Mouse (Mus musculus): Measurements from ENCODE around the gene Slc23a4. TPM values are rescaled to one million over a fixed set of nuclear protein-coding genes. Genes with fewer than 3 reads are reported as not detected.
A peak's percentile ranks its signal among the peaks of the same experiment; 100 is the strongest.

The Slc23a4 gene
- polyA plus RNA-seq, 1 experiment from 2014 or later: 0.52 TPM

DNA sequence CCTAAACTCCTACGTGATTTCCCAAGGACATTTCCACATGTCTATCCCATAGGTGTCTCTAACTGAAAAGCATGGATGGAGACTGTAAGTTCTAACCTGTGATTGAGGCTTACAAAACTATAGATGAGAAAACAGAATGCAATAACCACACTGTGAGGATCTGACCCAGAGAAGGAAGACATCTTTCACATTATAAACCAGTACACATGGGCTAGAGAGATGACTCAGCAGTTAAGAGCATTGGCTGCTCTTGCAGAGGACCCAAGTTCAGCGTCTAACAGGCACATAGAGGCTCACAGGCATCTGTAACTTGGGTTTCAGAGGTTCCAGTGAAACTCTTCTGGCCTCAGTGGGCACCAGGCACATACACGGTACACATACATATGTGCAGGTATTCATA is 73.7 kb downstream of the Slc23a4 start:
- no peaks in the 10 kb centered on the region for H3K27me3 ChIP-seq (ENCODE audit: control insufficient read depth, insufficient read depth, low read length)
- no peaks in the 10 kb centered on the region for H3K36me3 ChIP-seq (ENCODE audit: control insufficient read depth, insufficient read depth, low read length)
- H3K9ac ChIP-seq (ENCODE audit: low read length): no peak overlapping the region
- peaks cover 10% of the 10 kb centered on the region; the same call in 1 of the 2 replicates for H3K4me1 ChIP-seq (ENCODE audit: control insufficient read depth, insufficient read depth, low read length)
- WGBS: 83% methylated on average over 3 of the region's 3 CpGs
- no peak overlapping the region for H3K27ac ChIP-seq (replicated peaks; ENCODE audit: low read depth, low read length)
- no peak overlapping the region for H3K4me2 ChIP-seq (ENCODE audit: low read depth, severe bottlenecking)
- ATAC-seq (ENCODE audit: insufficient number of reproducible peaks, low FRiP score, low TSS enrichment, low read depth) (no peak), DNase-seq (ENCODE audit: low spot score) (no peak)
- H3K4me3 ChIP-seq (ENCODE audit: low read depth, low read length): no peak overlapping the region
- H3K9me3 ChIP-seq (ENCODE audit: control insufficient read depth, low read length): no peaks in the 10 kb centered on the region

DNA sequence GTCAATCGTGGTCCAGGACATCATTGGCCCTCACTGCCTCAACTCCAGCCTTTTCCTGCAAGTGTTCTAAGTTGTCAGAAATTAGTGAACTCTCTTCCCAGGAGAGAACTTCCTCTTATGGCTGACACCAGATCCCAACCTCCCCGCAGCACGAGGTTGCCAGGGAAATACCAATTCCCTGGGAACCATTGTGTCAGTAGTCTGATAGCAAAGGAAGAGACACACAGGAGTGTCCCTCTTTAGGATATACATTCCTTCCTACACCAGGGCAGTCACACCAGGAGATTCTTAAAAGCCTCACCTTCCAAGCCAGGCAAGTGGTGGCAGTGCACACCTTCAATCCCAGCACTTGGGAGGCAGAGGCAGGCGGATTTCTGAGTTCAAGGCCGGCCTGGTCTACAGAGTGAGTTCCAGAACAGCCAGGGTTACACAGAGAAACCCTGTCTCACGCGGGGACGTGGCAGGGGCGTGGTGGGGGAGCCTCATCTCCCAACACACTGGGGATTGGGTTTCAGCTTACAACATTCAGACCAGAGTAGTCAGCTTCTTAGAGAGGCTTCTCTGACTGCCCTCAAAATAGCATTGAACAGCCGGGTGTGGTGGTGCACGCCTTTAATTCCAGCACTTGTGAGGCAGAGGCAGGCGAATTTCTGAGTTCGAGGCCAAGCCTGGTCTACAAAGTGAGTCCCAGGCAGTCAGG is 74.7 kb downstream of the Slc23a4 start:
- ATAC-seq (ENCODE audit: insufficient number of reproducible peaks, low FRiP score, low TSS enrichment, low read depth) (no peak), DNase-seq (ENCODE audit: low spot score) (no peak)
- Histone ChIP-seq H3K9me3 (ENCODE audit: control insufficient read depth, low read length) (no peaks in the 10 kb centered on the region), H3K9ac (ENCODE audit: low read length) (no peak overlapping the region), H3K27ac (replicated peaks; ENCODE audit: low read depth, low read length) (no peak overlapping the region), H3K36me3 (ENCODE audit: control insufficient read depth, insufficient read depth, low read length) (no peaks in the 10 kb centered on the region), H3K4me2 (ENCODE audit: low read depth, severe bottlenecking) (no peak overlapping the region), H3K4me1 (ENCODE audit: control insufficient read depth, insufficient read depth, low read length) (peaks cover 10% of the 10 kb centered on the region; the same call in 1 of the 2 replicates), H3K27me3 (ENCODE audit: control insufficient read depth, insufficient read depth, low read length) (no peaks in the 10 kb centered on the region), H3K4me3 (ENCODE audit: low read depth, low read length) (no peak overlapping the region)
- 83% methylated on average over 13 of the region's 13 CpGs for WGBS

DNA sequence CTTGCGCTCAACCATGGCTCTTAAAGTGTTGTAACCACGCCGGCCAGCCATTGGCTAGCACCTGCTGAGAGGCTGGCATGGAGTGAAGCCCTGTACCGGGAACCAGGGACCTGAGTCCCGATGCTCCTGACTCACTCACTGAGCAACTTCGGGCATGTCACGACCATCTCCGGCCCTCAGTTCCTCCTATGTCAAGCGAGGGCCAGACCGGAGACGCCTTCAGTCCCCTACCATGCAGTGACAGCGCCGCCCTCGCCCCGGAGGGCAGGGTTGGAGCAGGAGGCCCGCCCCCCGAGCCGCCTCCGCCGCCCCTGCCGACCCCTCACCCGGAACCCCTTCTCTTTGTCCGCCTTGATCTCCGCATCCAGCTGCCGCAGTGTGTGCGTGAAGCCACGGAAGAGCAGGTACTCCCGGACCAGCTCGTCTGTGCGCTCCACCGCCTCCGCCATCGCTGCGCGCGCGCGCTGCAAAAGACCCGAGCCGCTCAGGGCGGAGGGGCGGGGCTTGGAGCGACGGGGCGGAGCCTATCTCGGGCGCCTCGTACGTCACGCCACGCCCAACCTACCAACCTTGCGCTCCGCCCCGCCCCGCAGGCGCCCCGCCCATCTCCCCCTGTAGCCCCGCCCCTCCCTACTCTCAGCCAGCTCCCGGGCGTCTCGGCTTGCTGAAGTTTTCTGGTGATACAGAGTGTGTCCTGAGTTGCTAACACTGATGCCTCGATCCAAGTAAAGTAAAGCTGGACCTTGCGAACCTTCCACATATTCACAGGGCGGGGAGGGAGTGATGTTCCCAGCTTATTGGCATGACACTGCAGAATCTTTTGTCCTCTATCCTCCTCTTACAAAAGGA is 77.6 kb downstream of the Slc23a4 start, which contains the start of gene Wdr91:
Gene Wdr91, minus strand, starts transcription at position 506 of the 849 bp plus-strand sequence.
- H3K4me2 ChIP-seq (ENCODE audit: low read depth, severe bottlenecking): peak within 1 kb of the TSS; percentile 64
- peak within 1 kb of the TSS; percentile 66 for H3K4me3 ChIP-seq (ENCODE audit: low read depth, low read length)
- peak; percentile 98 for DNase-seq (ENCODE audit: low spot score)
- WGBS: under 1% methylated on average over 64 of the region's 64 CpGs
- H3K4me1 ChIP-seq (ENCODE audit: control insufficient read depth, insufficient read depth, low read length): peaks cover 6% of the 10 kb centered on the region; the same call in 1 of the 2 replicates
- H3K9ac ChIP-seq (ENCODE audit: low read length): peak within 1 kb of the TSS; percentile 69
- peak within 1 kb of the TSS; percentile 60; the same call in 1 of the 2 replicates for H3K27ac ChIP-seq (replicated peaks; ENCODE audit: low read depth, low read length)
- H3K9me3 ChIP-seq (ENCODE audit: control insufficient read depth, low read length): no peaks in the 10 kb centered on the region
- no peaks in the 10 kb centered on the region for H3K27me3 ChIP-seq (ENCODE audit: control insufficient read depth, insufficient read depth, low read length)
- peak; percentile 91 for ATAC-seq (ENCODE audit: insufficient number of reproducible peaks, low FRiP score, low TSS enrichment, low read depth)
- no peaks in the 10 kb centered on the region for H3K36me3 ChIP-seq (ENCODE audit: control insufficient read depth, insufficient read depth, low read length)

DNA sequence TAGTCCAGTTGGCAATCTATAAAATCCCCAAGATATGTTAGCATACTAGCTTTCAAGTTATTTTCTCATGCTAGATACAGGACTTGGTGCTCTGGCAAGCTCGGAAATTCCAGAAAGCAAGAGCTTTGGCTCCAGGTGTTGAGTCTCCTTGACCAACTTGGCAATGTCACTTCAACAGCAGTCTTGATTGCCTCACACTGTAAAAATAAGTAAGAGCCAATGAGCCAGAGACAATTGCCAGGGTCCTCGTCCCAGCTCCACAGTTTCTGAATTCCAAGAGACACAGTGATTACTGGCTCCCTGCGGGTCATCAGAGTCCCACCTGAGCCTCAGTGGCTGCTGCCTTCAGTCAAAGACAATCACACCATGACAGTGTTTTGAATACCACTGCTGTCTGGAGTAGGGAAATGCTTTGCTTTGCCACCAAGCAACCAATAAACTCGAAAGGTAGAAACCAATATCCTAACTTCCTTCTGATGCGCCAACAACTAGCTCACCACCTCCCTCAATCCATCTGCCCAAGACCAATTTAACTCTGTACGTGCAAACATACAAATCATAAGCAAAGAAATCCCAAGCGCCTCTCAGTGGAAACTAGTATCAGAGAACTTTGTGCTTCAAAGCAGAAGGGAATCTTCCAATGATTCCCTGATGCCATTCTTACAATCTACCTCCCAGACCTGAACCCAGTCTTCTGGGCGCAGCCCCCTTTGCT is 78.4 kb downstream of the Slc23a4 start:
- H3K27ac ChIP-seq (replicated peaks; ENCODE audit: low read depth, low read length): no peak overlapping the region
- peak overlapping the region; percentile 66 for H3K4me3 ChIP-seq (ENCODE audit: low read depth, low read length)
- H3K27me3 ChIP-seq (ENCODE audit: control insufficient read depth, insufficient read depth, low read length): no peaks in the 10 kb centered on the region
- no peaks in the 10 kb centered on the region; the same call in 1 of the 2 replicates for H3K36me3 ChIP-seq (ENCODE audit: control insufficient read depth, insufficient read depth, low read length)
- no peak for ATAC-seq (ENCODE audit: insufficient number of reproducible peaks, low FRiP score, low TSS enrichment, low read depth)
- H3K4me1 ChIP-seq (ENCODE audit: control insufficient read depth, insufficient read depth, low read length): peaks cover 6% of the 10 kb centered on the region; the same call in 1 of the 2 replicates
- H3K9ac ChIP-seq (ENCODE audit: low read length): peak overlapping the region; percentile 69
- DNase-seq (ENCODE audit: low spot score): no peak
- 51% methylated on average over 8 of the region's 8 CpGs for WGBS
- H3K4me2 ChIP-seq (ENCODE audit: low read depth, severe bottlenecking): peak overlapping the region; percentile 64
- H3K9me3 ChIP-seq (ENCODE audit: control insufficient read depth, low read length): no peaks in the 10 kb centered on the region

DNA sequence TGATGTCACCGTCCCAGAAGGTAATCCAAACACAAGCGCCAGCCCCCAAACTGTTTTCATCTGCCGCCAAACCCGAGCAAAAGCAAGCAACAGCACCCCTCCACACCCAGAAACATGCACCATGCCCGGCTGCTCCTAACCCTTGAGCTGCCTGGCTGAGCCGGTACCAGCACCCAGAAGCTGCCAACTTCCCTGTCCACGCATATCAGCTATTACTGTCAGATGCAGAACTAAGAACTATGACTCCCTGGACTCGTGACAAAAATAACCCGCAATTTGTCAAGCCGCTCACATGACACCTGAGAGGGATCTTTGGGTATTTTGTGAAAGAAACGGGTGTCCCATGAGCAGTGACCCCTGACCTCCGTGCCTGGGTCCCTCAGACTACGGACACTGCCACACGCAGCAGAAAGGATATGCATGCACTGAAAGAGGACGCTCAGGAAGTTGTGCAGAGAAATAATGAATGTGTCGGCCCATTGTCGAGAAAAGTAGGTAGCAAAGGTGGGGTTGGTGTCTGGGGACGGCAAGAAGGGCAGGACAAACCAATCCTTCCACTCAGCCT is 80.4 kb downstream of the Slc23a4 start:
- WGBS: 90% methylated on average over 18 of the region's 18 CpGs
- Histone ChIP-seq H3K9me3 (ENCODE audit: control insufficient read depth, low read length) (no peaks in the 10 kb centered on the region), H3K27ac (replicated peaks; ENCODE audit: low read depth, low read length) (no peak overlapping the region), H3K4me2 (ENCODE audit: low read depth, severe bottlenecking) (no peak overlapping the region), H3K4me3 (ENCODE audit: low read depth, low read length) (no peak overlapping the region), H3K27me3 (ENCODE audit: control insufficient read depth, insufficient read depth, low read length) (no peaks in the 10 kb centered on the region), H3K36me3 (ENCODE audit: control insufficient read depth, insufficient read depth, low read length) (no peaks in the 10 kb centered on the region; the same call in 1 of the 2 replicates), H3K9ac (ENCODE audit: low read length) (no peak overlapping the region), H3K4me1 (ENCODE audit: control insufficient read depth, insufficient read depth, low read length) (peaks cover 6% of the 10 kb centered on the region; the same call in 1 of the 2 replicates)
- no peak for ATAC-seq (ENCODE audit: insufficient number of reproducible peaks, low FRiP score, low TSS enrichment, low read depth)
- DNase-seq (ENCODE audit: low spot score): no peak

DNA sequence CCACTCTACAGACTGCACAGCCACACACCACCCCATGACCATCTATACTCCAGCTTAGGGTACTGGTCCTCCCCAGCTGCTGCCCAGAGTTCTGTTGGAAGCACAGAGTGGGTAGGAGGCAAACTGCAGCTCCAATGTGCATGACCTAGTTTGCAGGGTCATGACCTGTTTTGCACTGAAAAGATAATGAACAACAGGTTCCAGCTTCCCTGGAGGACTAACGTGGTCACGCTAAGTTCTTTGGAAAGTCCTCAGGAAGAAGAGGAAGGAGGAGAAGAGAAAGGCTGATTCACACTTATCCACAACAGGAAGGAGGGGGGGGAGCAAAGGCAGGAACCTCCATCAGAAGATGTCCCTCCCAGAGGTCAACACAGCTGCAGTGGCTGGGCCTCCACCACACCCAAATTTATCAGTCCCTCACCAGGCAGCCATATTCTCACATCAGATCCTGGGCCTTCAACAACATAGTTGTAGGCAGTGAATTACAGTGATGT is 81.0 kb downstream of the Slc23a4 start:
- DNase-seq (ENCODE audit: low spot score): no peak
- Histone ChIP-seq H3K9ac (ENCODE audit: low read length) (no peak overlapping the region), H3K9me3 (ENCODE audit: control insufficient read depth, low read length) (no peaks in the 10 kb centered on the region), H3K27me3 (ENCODE audit: control insufficient read depth, insufficient read depth, low read length) (no peaks in the 10 kb centered on the region), H3K4me3 (ENCODE audit: low read depth, low read length) (no peak overlapping the region), H3K36me3 (ENCODE audit: control insufficient read depth, insufficient read depth, low read length) (no peaks in the 10 kb centered on the region; the same call in 1 of the 2 replicates), H3K4me1 (ENCODE audit: control insufficient read depth, insufficient read depth, low read length) (peaks cover 6% of the 10 kb centered on the region; the same call in 1 of the 2 replicates), H3K4me2 (ENCODE audit: low read depth, severe bottlenecking) (no peak overlapping the region), H3K27ac (replicated peaks; ENCODE audit: low read depth, low read length) (no peak overlapping the region)
- no peak for ATAC-seq (ENCODE audit: insufficient number of reproducible peaks, low FRiP score, low TSS enrichment, low read depth)
- 43% methylated on average over 2 of the region's 2 CpGs for WGBS

DNA sequence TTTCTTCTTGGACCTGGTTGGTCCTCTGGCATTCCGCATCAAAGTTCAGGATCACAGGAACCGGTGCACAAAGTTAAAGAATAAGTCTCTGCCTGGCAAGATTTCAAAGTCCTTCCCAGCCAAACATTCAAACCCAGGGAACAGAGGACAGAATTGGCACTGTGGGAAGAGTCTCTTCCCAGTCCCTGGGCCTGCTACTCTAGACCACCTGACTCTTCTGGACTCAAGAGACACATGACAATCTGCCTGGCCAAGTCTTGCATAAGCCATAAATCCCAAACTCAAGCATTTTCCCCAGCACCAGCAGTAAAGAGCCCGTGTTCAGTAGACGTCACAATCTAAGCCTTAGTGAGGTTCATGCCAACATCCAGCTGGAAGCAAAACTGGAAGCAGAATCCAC is 81.5 kb downstream of the Slc23a4 start:
- WGBS: 93% methylated on average over 4 of the region's 4 CpGs
- Histone ChIP-seq H3K9me3 (ENCODE audit: control insufficient read depth, low read length) (no peaks in the 10 kb centered on the region), H3K27ac (replicated peaks; ENCODE audit: low read depth, low read length) (no peak overlapping the region), H3K9ac (ENCODE audit: low read length) (no peak overlapping the region), H3K4me3 (ENCODE audit: low read depth, low read length) (no peak overlapping the region), H3K27me3 (ENCODE audit: control insufficient read depth, insufficient read depth, low read length) (no peaks in the 10 kb centered on the region), H3K4me2 (ENCODE audit: low read depth, severe bottlenecking) (no peak overlapping the region), H3K36me3 (ENCODE audit: control insufficient read depth, insufficient read depth, low read length) (no peaks in the 10 kb centered on the region; the same call in none of the 2 replicates), H3K4me1 (ENCODE audit: control insufficient read depth, insufficient read depth, low read length) (peaks cover 6% of the 10 kb centered on the region; the same call in 1 of the 2 replicates)
- DNase-seq (ENCODE audit: low spot score) (no peak), ATAC-seq (ENCODE audit: insufficient number of reproducible peaks, low FRiP score, low TSS enrichment, low read depth) (no peak)
